8 mouse cellular contexts compared by ENCODE assay signal in genomic region chr6:30403465-30403864, GRCm38 (mm10). TPM values are rescaled to one million over a fixed set of nuclear protein-coding genes. Genes with fewer than 3 reads are reported as not detected.
A peak's percentile ranks its signal among the peaks of the same experiment; 100 is the strongest.
DNase-seq lines count a peak whose midpoint lies in the region; ATAC-seq lines count a peak whose summit lies in the region.

No protein-coding gene starts in this region.

- intact Hi-C loops in gastrocnemius, postnatal 14 days (cut with DNase I; ENCODE audit: low total_unique reads): no loop called here

- WGBS in intestine, embryonic 14.5 days: 22% methylated on average over 4 of the region's 4 CpGs

- 0 out of 2 replicates have a peak overlapping the region, but pooled peaks have one; percentile 37 for H3K9ac ChIP-seq in intestine, embryonic 14.5 days (ENCODE audit: low read length)

- H3K36me3 ChIP-seq in intestine, embryonic 14.5 days (ENCODE audit: control insufficient read depth, insufficient read depth, low read length): no peaks in the 10 kb centered on the region

- H3K9me3 ChIP-seq in intestine, embryonic 14.5 days (ENCODE audit: control insufficient read depth, low read length): no peaks in the 10 kb centered on the region

- 0 out of 2 replicates have a peak, but pooled peaks cover 4% of the 10 kb centered on the region for H3K4me1 ChIP-seq in intestine, embryonic 14.5 days (replicated peaks; ENCODE audit: control insufficient read depth, insufficient read depth, low read length)

- ATAC-seq in intestine, embryonic 14.5 days (replicated peaks; ENCODE audit: low FRiP score, low TSS enrichment, low read depth): no peak
- ATAC-seq in megakaryocyte, adult 5-6 weeks (ENCODE audit: poor library complexity, severe bottlenecking): peak; percentile 60

- H3K27me3 ChIP-seq in intestine, embryonic 14.5 days (replicated peaks; ENCODE audit: control insufficient read depth, insufficient read depth, low read length): no peaks in the 10 kb centered on the region

- H3K27ac ChIP-seq in intestine, embryonic 14.5 days (ENCODE audit: low read depth): no peak overlapping the region

- peak; percentile 24 for DNase-seq in urinary bladder, postnatal 25 days (ENCODE audit: low spot score)
- DNase-seq in urinary bladder, adult 2 months (ENCODE audit: low spot score): no peak
- DNase-seq in embryo, embryonic 11 days: peak; percentile 84
- DNase-seq in gastrocnemius, postnatal 14 days: peak; percentile 33
- DNase-seq in intestine, embryonic 14.5 days (ENCODE audit: low spot score): peak; percentile 59
- peak; percentile 45 to 79 for DNase-seq in left cerebral cortex, adult 9 months (ENCODE audit: low spot score in 2 of 2)
- peak; percentile 79 to 81 for DNase-seq in right cerebral cortex, adult 2 months (ENCODE audit: low spot score in 2 of 2)

- peak overlapping the region; percentile 20; the same call in 1 of the 2 replicates for H3K4me3 ChIP-seq in intestine, embryonic 14.5 days (ENCODE audit: low read depth, low read length)

- H3K4me2 ChIP-seq in intestine, embryonic 14.5 days (ENCODE audit: low read length): peak overlapping the region; percentile 49

RNA-seq across cellular contexts. Expression of gene Klhdc10, which starts 1.8 kb away (rescaled TPM):
- polyA plus RNA-seq in urinary bladder, adult 2 months (2012; rRNA removed): 22.8 and 23.3 TPM in 2 replicates
- total RNA-seq in gastrocnemius, postnatal 14 days (2021): 10 to 100 TPM; 45.0 to 50.2 TPM
- polyA plus RNA-seq in intestine, embryonic 14.5 days (2014; fragmentation: Nextera tagmentation; extraction: Ambion mirVana): 23.1 and 24.1 TPM in 2 replicates
- total RNA-seq in megakaryocyte, adult 5-6 weeks (2015): 14.5 and 16.4 TPM in 2 replicates
- total RNA-seq in megakaryocyte, adult 5-6 weeks (2017): 35.3 and 40.8 TPM in 2 replicates

RNA-seq across cellular contexts. Expression of gene Zc3hc1, which starts 12.6 kb away (rescaled TPM):
- polyA plus RNA-seq in urinary bladder, adult 2 months (2012; rRNA removed): 13.9 and 14.7 TPM in 2 replicates
- total RNA-seq in gastrocnemius, postnatal 14 days (2021): 10 to 100 TPM; 12.3 to 15.7 TPM
- polyA plus RNA-seq in intestine, embryonic 14.5 days (2014; fragmentation: Nextera tagmentation; extraction: Ambion mirVana): 50.4 and 58.4 TPM in 2 replicates
- total RNA-seq in megakaryocyte, adult 5-6 weeks (2015): 17.3 and 18.3 TPM in 2 replicates
- total RNA-seq in megakaryocyte, adult 5-6 weeks (2017): 21.5 and 24.8 TPM in 2 replicates
